Mouse (Mus musculus): ENCODE results near the gene Gm14862. TPM values are rescaled to one million over a fixed set of nuclear protein-coding genes. Genes with fewer than 3 reads are reported as not detected.
"Not testable (repeated sequence)": the region's sequence is repeated elsewhere in the genome, so short reads cannot be mapped to it uniquely, and the experiment has no call there.

Gm14862 gene
- polyA plus RNA-seq (2015; fragmentation: Nextera tagmentation; extraction: Ambion mirVana) = 0.17 TPM in 1 of 2 replicates, not detected in the other

DNA sequence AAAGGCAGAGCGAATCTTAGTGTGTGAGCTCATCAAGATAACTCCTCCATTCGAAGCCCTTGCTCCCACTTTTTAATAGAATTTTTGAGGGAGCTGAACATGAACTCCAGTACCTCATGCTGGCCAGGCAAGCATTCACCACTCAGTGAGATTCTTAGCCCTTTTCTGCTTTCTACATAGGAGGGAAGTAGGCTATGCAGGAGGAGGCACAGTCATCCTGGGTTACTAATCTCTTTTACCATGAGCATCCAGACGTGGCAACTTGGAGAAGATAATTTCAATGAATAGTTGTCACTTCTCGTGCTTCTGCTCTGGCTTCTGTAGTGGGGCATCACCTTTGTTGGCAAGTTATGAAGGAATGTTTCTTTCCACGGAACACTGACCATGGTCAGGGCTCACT lies at the start of gene Gm14862:
Gene Gm14862 (minus strand): TSS at position 134 of the 400 bp plus-strand sequence.
- Histone ChIP-seq H3K9me3 (ENCODE audit: control insufficient read depth, low read length) (no peaks in the 10 kb centered on the region), H3K27ac (replicated peaks) (no peak within 1 kb of the TSS), H3K27me3 (ENCODE audit: control insufficient read depth, insufficient read depth, low read length) (no peaks in the 10 kb centered on the region), H3K9ac (ENCODE audit: low read length) (no peak within 1 kb of the TSS), H3K4me2 (replicated peaks; ENCODE audit: low read depth) (no peak within 1 kb of the TSS), H3K4me1 (replicated peaks; ENCODE audit: control insufficient read depth, insufficient read depth) (no peaks in the 10 kb centered on the region), H3K4me3 (ENCODE audit: low read depth, low read length) (no peak within 1 kb of the TSS), H3K36me3 (ENCODE audit: control insufficient read depth, insufficient read depth, low read length) (no peaks in the 10 kb centered on the region)
- TF ChIP-seq EP300 (optimal IDR thresholded peaks at IDR 0.05) (no peak), CTCF (IDR thresholded peaks at IDR 0.05; ENCODE audit: low read depth) (no peak)
- no peak for ATAC-seq (ENCODE audit: low FRiP score, low TSS enrichment)
- no peak for DNase-seq (ENCODE audit: low spot score)
- 77% methylated on average over 5 of the region's 5 CpGs for WGBS

DNA sequence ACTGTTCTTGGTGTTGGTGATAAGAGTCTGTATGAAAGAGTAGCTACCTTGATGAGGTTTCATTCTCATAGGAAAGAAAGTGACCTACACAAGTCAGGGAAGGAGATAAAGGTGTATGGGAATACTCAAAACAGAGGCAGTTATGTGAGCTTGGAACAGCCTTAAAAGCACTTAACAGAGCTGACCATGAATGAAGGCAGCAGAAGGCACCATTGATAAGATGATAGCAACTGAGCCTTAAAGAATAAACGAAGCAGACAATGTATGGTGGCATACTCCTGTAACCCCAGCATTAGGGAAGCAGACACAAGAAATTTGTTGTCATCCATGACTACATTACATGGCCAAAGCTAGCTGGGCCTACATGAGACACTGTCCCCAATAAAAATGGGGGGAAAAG lies 46.8 kb upstream of the Gm14862 start:
- no peak overlapping the region for H3K4me3 ChIP-seq (ENCODE audit: low read depth, low read length)
- no peaks in the 10 kb centered on the region for H3K9me3 ChIP-seq (ENCODE audit: control insufficient read depth, low read length)
- no peak overlapping the region for H3K27ac ChIP-seq (replicated peaks)
- no peaks in the 10 kb centered on the region for H3K27me3 ChIP-seq (ENCODE audit: control insufficient read depth, insufficient read depth, low read length)
- 58% methylated on average over 1 of the region's 1 CpGs for WGBS
- no peak overlapping the region for H3K4me2 ChIP-seq (replicated peaks; ENCODE audit: low read depth)
- DNase-seq (ENCODE audit: low spot score) = no peak
- no peaks in the 10 kb centered on the region for H3K4me1 ChIP-seq (replicated peaks; ENCODE audit: control insufficient read depth, insufficient read depth)
- no peaks in the 10 kb centered on the region for H3K36me3 ChIP-seq (ENCODE audit: control insufficient read depth, insufficient read depth, low read length)
- TF ChIP-seq CTCF (IDR thresholded peaks at IDR 0.05; ENCODE audit: low read depth) (no peak), EP300 (optimal IDR thresholded peaks at IDR 0.05) (no peak)
- H3K9ac ChIP-seq (ENCODE audit: low read length) = no peak overlapping the region
- no peak for ATAC-seq (ENCODE audit: low FRiP score, low TSS enrichment)

DNA sequence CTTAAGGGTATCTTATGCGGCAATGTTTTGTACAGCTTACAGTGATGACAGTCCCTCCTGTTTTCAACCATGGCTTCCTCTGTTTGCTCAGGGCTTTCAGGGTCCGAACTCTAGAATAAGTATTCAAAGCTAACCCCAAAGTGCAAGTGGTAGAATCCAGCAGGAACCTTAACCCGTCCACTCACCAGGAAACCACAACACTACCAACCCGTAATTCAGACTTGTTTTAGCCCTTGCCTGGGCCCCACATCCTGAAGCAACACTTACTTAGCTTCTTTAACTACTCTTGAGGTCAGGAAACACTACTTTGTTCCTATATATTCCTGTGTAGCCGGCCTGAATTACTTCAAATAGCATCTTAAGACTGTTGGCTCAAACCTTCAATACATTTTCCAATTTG lies 46.1 kb upstream of the Gm14862 start:
- Histone ChIP-seq H3K4me2 (replicated peaks; ENCODE audit: low read depth) (no peak overlapping the region), H3K27me3 (ENCODE audit: control insufficient read depth, insufficient read depth, low read length) (no peaks in the 10 kb centered on the region), H3K4me3 (ENCODE audit: low read depth, low read length) (no peak overlapping the region), H3K9ac (ENCODE audit: low read length) (no peak overlapping the region), H3K4me1 (replicated peaks; ENCODE audit: control insufficient read depth, insufficient read depth) (no peaks in the 10 kb centered on the region), H3K9me3 (ENCODE audit: control insufficient read depth, low read length) (no peaks in the 10 kb centered on the region), H3K36me3 (ENCODE audit: control insufficient read depth, insufficient read depth, low read length) (no peaks in the 10 kb centered on the region), H3K27ac (replicated peaks) (no peak overlapping the region)
- WGBS = 71% methylated on average over 5 of the region's 5 CpGs
- no peak for DNase-seq (ENCODE audit: low spot score)
- ATAC-seq (ENCODE audit: low FRiP score, low TSS enrichment) = no peak
- TF ChIP-seq EP300 (optimal IDR thresholded peaks at IDR 0.05) (no peak), CTCF (IDR thresholded peaks at IDR 0.05; ENCODE audit: low read depth) (no peak)

DNA sequence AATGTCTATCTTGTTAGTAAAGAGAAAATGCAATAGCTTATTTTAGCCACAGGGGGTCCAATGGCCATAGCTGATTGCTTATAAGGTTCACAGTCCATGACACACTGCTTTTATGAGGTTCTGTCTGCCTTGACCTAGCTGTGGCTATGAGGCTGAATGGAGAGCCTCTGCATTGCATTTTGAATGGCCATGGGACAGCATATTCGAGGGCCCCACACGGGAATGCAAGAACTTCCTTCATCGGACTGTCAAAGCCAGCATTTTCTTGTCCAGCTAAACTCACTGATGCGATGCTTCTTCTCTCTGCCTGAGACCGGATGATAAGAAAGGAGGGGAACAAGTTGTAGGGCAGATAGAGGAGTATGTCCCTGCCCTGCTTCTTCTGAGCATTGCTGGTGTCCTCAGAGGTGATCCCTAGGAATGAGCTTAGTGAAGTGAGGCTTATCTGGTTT lies 41.7 kb upstream of the Gm14862 start:
- H3K4me3 ChIP-seq (ENCODE audit: low read depth, low read length) = no peak overlapping the region
- H3K27ac ChIP-seq (replicated peaks) = no peak overlapping the region
- no peak for TF ChIP-seq EP300 (optimal IDR thresholded peaks at IDR 0.05)
- TF ChIP-seq CTCF (IDR thresholded peaks at IDR 0.05; ENCODE audit: low read depth) = peak; percentile 18; the same call in 1 of the 2 replicates
- no peaks in the 10 kb centered on the region for H3K4me1 ChIP-seq (replicated peaks; ENCODE audit: control insufficient read depth, insufficient read depth)
- H3K9ac ChIP-seq (ENCODE audit: low read length) = no peak overlapping the region
- no peak for ATAC-seq (ENCODE audit: low FRiP score, low TSS enrichment)
- no peak overlapping the region for H3K4me2 ChIP-seq (replicated peaks; ENCODE audit: low read depth)
- DNase-seq (ENCODE audit: low spot score) = no peak
- no peaks in the 10 kb centered on the region for H3K9me3 ChIP-seq (ENCODE audit: control insufficient read depth, low read length)
- no peaks in the 10 kb centered on the region for H3K27me3 ChIP-seq (ENCODE audit: control insufficient read depth, insufficient read depth, low read length)
- H3K36me3 ChIP-seq (ENCODE audit: control insufficient read depth, insufficient read depth, low read length) = no peaks in the 10 kb centered on the region
- WGBS = 85% methylated on average over 5 of the region's 5 CpGs

DNA sequence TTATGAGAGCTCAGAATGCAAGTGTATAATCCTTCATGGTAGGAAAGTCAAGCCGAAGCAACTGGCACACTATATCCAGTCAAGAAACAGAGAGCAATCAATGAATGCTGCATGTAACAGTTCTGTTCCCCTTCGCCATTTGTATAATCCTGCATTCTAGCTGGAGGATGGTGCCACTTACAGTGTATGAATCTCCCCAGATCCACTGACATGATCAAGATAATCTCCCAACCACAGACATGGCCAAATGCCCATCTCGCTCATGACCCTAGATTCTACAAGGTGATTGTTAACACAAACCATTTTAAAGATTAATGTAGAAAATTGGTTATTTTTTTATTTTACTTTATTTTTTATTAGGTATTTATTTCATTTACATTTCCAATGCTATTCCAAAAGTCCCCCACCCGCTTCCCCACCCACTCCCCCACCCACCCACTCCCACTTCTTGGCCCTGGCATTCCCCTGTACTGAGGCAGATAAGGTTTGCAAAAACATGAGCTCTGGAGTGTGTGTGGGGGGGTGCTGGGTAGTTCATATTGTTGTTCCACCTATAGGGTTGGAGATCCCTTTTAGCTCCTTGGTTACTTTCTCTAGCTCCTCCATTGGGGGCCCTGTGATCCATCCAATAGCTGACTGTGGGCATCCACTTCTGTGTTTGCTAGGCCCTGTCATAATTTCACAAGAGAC lies 36.6 kb upstream of the Gm14862 start:
- not testable (repeated sequence) for ATAC-seq (ENCODE audit: low FRiP score, low TSS enrichment); DNase-seq (ENCODE audit: low spot score); H3K27ac ChIP-seq (replicated peaks); H3K9me3 ChIP-seq (ENCODE audit: control insufficient read depth, low read length); H3K27me3 ChIP-seq (ENCODE audit: control insufficient read depth, insufficient read depth, low read length); H3K36me3 ChIP-seq (ENCODE audit: control insufficient read depth, insufficient read depth, low read length); H3K4me1 ChIP-seq (replicated peaks; ENCODE audit: control insufficient read depth, insufficient read depth); H3K9ac ChIP-seq (ENCODE audit: low read length); H3K4me2 ChIP-seq (replicated peaks; ENCODE audit: low read depth); H3K4me3 ChIP-seq (ENCODE audit: low read depth, low read length)
- 84% methylated on average over 3 of the region's 4 CpGs for WGBS

DNA sequence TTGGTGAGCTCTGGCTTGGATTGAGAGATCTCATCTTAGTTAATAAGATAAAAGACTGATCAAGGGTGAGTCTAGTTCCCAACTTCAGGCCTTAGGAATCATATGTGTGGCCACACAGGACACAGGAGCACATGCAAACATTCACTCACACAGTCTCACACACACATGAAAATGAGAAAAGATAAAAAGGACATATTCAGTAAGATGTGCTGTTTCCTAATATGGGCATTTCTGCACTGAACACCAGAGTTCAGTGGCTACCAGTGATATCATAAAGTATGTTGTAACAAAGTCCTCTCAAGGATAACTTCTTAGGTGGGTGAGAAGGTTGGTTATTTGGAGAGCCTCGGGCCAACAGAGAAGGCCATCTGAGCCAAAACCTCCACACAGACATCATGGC lies 26.8 kb upstream of the Gm14862 start, which contains the start of gene H2al1m:
Gene H2al1m (plus strand): TSS at position 301 of the 400 bp plus-strand sequence.
- not testable (repeated sequence) for H3K9me3 ChIP-seq (ENCODE audit: control insufficient read depth, low read length); H3K27ac ChIP-seq (replicated peaks); H3K36me3 ChIP-seq (ENCODE audit: control insufficient read depth, insufficient read depth, low read length); H3K27me3 ChIP-seq (ENCODE audit: control insufficient read depth, insufficient read depth, low read length); H3K4me3 ChIP-seq (ENCODE audit: low read depth, low read length); DNase-seq (ENCODE audit: low spot score); H3K4me2 ChIP-seq (replicated peaks; ENCODE audit: low read depth); H3K9ac ChIP-seq (ENCODE audit: low read length); H3K4me1 ChIP-seq (replicated peaks; ENCODE audit: control insufficient read depth, insufficient read depth); ATAC-seq (ENCODE audit: low FRiP score, low TSS enrichment)
- no CpG with 5 or more reads among the region's 1 CpGs for WGBS
